Mouse (Mus musculus): ENCODE results near the gene Celf1. TPM values are rescaled to one million over a fixed set of nuclear protein-coding genes. Genes with fewer than 3 reads are reported as not detected.

Gene Celf1
- polyA plus RNA-seq, 1 experiment, result 25.0 TPM

DNA sequence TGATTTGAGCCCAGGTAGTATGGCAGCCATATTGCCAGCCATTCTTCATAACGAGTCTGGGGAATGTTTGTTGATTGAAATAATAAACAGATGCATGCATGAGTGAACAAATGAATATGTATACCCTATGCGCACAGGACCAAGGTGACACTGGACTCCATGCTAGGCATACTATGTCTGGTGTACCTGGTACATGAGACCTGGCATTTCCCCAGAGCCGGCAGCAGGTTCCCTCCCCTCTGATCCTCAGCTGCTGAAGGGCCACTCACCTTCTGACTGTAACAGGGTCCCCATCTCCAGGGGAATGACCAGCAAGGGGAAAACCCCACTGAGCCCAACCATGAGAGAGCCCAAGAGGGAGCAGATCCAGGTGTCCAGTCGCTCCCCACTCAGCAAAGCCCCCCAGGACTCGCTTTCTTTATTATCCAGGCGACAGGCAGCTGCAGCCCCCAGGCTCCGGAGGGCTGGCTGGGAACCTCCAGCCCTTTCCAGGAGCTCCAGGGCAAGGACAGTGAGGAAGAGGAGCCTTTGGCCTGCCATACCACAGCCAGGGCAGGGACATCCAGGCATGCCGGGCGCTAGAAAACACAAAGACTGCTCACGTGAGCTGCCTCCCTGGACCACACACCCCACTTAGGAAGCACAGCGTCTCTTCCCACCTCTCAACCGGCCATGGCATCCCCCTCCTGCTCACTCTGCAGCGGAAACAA, 128.1 kb downstream of the Celf1 start:
- Histone ChIP-seq H3K27me3 (ENCODE audit: control insufficient read depth, insufficient read depth, low read length) (no peaks in the 10 kb centered on the region), H3K36me3 (ENCODE audit: control insufficient read depth, insufficient read depth, low read length) (peaks cover 10% of the 10 kb centered on the region), H3K4me3 (ENCODE audit: low read depth, low read length) (no peak overlapping the region), H3K4me1 (ENCODE audit: control insufficient read depth, insufficient read depth, insufficient read length, low read length) (peaks cover 8% of the 10 kb centered on the region; the same call in 1 of the 2 replicates), H3K27ac (ENCODE audit: insufficient read depth, low read depth, low read length) (no peak overlapping the region)
- TF ChIP-seq POLR2A (IDR thresholded peaks at IDR 0.05; ENCODE audit: low read depth, low read length) (no peak), CTCF (IDR thresholded peaks at IDR 0.05; ENCODE audit: extremely low read depth, insufficient read length, insufficient replicate concordance, low read depth, low read length) (no peak)
- WGBS, result 75% methylated on average over 13 of the region's 13 CpGs

DNA sequence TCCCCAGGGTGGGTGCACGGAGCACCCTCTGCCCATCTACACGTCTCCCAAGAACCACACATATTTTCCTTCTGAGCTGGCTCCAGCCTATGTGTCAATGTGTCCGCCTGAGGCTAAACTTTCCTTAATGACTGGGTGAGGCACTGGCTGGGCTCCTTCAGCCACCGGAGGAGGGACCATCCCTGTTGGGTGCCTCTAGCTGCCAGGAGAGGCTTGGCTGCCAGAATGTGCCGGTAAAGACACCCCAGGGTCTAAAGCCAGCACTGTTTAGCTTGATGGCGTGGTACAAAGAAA, 128.6 kb downstream of the Celf1 start:
- Histone ChIP-seq H3K4me3 (ENCODE audit: low read depth, low read length) (no peak overlapping the region), H3K36me3 (ENCODE audit: control insufficient read depth, insufficient read depth, low read length) (peaks cover 5% of the 10 kb centered on the region; the same call in 1 of the 2 replicates), H3K27ac (ENCODE audit: insufficient read depth, low read depth, low read length) (no peak overlapping the region), H3K27me3 (ENCODE audit: control insufficient read depth, insufficient read depth, low read length) (no peaks in the 10 kb centered on the region), H3K4me1 (ENCODE audit: control insufficient read depth, insufficient read depth, insufficient read length, low read length) (peaks cover 8% of the 10 kb centered on the region; the same call in 1 of the 2 replicates)
- TF ChIP-seq CTCF (IDR thresholded peaks at IDR 0.05; ENCODE audit: extremely low read depth, insufficient read length, insufficient replicate concordance, low read depth, low read length), result no peak
- TF ChIP-seq POLR2A (IDR thresholded peaks at IDR 0.05; ENCODE audit: low read depth, low read length), result no peak
- 47% methylated on average over 6 of the region's 6 CpGs for WGBS

Other genes starting within 250 kb of the Celf1 start
- 12.0 and 19.9 TPM in 2 replicates for gene Fnbp4, start 195.0 kb upstream of the Celf1 start, polyA plus RNA-seq (2012; rRNA removed)
- 0.08 and 0.22 TPM in 2 replicates for gene Agbl2, start 157.7 kb upstream of the Celf1 start, polyA plus RNA-seq (2012; rRNA removed)
- gene Mtch2, start 93.2 kb upstream of the Celf1 start, polyA plus RNA-seq (2012; rRNA removed), result 45.2 and 85.5 TPM in 2 replicates
- gene C1qtnf4, start 54.5 kb upstream of the Celf1 start, polyA plus RNA-seq (2012; rRNA removed), result 3.5 and 4.0 TPM in 2 replicates
- gene Kbtbd4, start 35.6 kb upstream of the Celf1 start, polyA plus RNA-seq (2012; rRNA removed), result 5.9 and 9.6 TPM in 2 replicates
- gene Ndufs3, start 35.6 kb upstream of the Celf1 start, polyA plus RNA-seq (2012; rRNA removed), result 65.7 and 119 TPM in 2 replicates
- gene Rapsn, start 95.2 kb downstream of the Celf1 start, polyA plus RNA-seq (2012; rRNA removed), result 0.32 and 0.51 TPM in 2 replicates
- 41.9 and 79.4 TPM in 2 replicates for gene Psmc3, start 113.6 kb downstream of the Celf1 start, polyA plus RNA-seq (2012; rRNA removed)
- 16.9 and 17.8 TPM in 2 replicates for gene Slc39a13, start 130.0 kb downstream of the Celf1 start, polyA plus RNA-seq (2012; rRNA removed)
- gene Spi1, start 142.0 kb downstream of the Celf1 start, polyA plus RNA-seq (2012; rRNA removed), result 20.3 and 28.8 TPM in 2 replicates
- 0.04 and 0.05 TPM in 2 replicates for gene Mybpc3, start 177.8 kb downstream of the Celf1 start, polyA plus RNA-seq (2012; rRNA removed)
- 6.8 and 12.2 TPM in 2 replicates for gene Madd, start 243.5 kb downstream of the Celf1 start, polyA plus RNA-seq (2012; rRNA removed)

Data from small intestine, adult 2 months (tissue).